Mouse (Mus musculus): ENCODE data around the gene Dmgdh. TPM values are rescaled to one million over a fixed set of nuclear protein-coding genes. Genes with fewer than 3 reads are reported as not detected.

Dmgdh gene
- polyA plus RNA-seq, 1 experiment from 2014 or later, result 1.3 TPM

DNA sequence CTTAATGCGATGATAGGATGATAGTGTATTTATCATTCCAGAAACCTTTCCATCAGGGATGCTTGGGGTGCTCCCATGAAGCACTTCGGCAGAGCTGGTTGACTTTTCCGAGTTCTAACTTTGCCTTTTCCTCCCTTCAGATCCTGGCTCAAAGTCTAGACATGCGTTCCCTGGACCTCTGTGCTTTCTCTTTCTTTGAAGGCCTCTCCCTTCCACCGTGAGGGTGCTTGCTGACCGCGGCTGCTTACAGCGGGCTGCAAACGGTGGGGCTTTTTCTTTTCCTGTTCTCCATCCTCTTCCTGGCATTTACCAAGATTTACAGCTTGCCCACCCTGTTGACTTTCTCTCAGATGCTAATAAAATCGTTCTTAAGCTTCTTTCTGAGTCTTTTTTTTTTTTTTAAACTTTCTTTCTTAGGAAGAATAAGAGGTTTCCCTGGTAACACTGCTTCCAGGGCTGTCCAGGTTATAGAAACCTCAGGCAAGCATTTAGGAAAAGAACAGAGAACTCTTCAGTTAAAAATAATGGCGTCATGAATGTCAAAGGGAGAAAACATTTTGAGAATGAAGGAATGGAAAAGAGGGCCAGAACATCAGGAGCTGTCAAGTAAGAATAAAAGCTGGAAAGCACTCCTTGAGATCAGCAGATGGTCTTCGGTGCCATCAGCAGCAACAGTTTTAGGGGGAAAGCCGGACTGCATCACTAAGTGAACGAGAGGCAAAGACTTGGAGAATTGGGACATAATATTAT is 84.1 kb downstream of the Dmgdh start:
- WGBS, result 60% methylated on average over 14 of the region's 14 CpGs
- Histone ChIP-seq H3K9me3 (no peaks in the 10 kb centered on the region), H3K9ac (no peak overlapping the region), H3K4me3 (replicated peaks) (no peak overlapping the region), H3K27me3 (replicated peaks) (no peaks in the 10 kb centered on the region), H3K27ac (no peak overlapping the region), H3K36me3 (no peaks in the 10 kb centered on the region), H3K4me1 (no peaks in the 10 kb centered on the region), H3K4me2 (no peak overlapping the region)
- no peak for ATAC-seq (ENCODE audit: insufficient read depth, low FRiP score, low read depth)

GRCm38 (mm10) chr13:93761831-93762230 is 87.6 kb downstream of the Dmgdh start:
- Histone ChIP-seq H3K27ac (no peak overlapping the region), H3K9me3 (no peaks in the 10 kb centered on the region), H3K27me3 (replicated peaks) (no peaks in the 10 kb centered on the region), H3K4me1 (no peaks in the 10 kb centered on the region), H3K9ac (no peak overlapping the region), H3K36me3 (no peaks in the 10 kb centered on the region), H3K4me2 (no peak overlapping the region), H3K4me3 (replicated peaks) (no peak overlapping the region)
- WGBS, result 95% methylated on average over 8 of the region's 8 CpGs
- no peak for ATAC-seq (ENCODE audit: insufficient read depth, low FRiP score, low read depth)

- no peaks in the 10 kb centered on the region for H3K9me3 ChIP-seq
- no peak overlapping the region for H3K4me2 ChIP-seq
- no peak overlapping the region for H3K27ac ChIP-seq
- H3K27me3 ChIP-seq (replicated peaks), result no peaks in the 10 kb centered on the region
- H3K36me3 ChIP-seq, result no peaks in the 10 kb centered on the region
- 78% methylated on average over 3 of the region's 3 CpGs for WGBS
- ATAC-seq (ENCODE audit: insufficient read depth, low FRiP score, low read depth), result no peak
- no peak overlapping the region for H3K4me3 ChIP-seq (replicated peaks)
- H3K4me1 ChIP-seq, result no peaks in the 10 kb centered on the region
- H3K9ac ChIP-seq, result no peak overlapping the region
Observed at GRCm38 (mm10) chr13:93762879-93763278, 88.6 kb downstream of the Dmgdh start.

GRCm38 (mm10) chr13:93764321-93764973 is 90.2 kb downstream of the Dmgdh start:
- no peak for ATAC-seq (ENCODE audit: insufficient read depth, low FRiP score, low read depth)
- no peaks in the 10 kb centered on the region for H3K36me3 ChIP-seq
- 82% methylated on average over 13 of the region's 13 CpGs for WGBS

GRCm38 (mm10) chr13:93771031-93771587 is 96.9 kb downstream of the Dmgdh start:
- peak; percentile 47; the same call in 1 of the 2 replicates for ATAC-seq (ENCODE audit: insufficient read depth, low FRiP score, low read depth)
- H3K9ac ChIP-seq, result peak overlapping the region; percentile 47
- WGBS, result 24% methylated on average over 9 of the region's 9 CpGs

More at GRCm38 (mm10) chr13:93764321-93764973, 90.2 kb downstream of the Dmgdh start:
- Histone ChIP-seq H3K4me3 (replicated peaks) (no peak overlapping the region), H3K9me3 (no peaks in the 10 kb centered on the region), H3K27ac (no peak overlapping the region), H3K9ac (no peak overlapping the region), H3K4me2 (no peak overlapping the region), H3K27me3 (replicated peaks) (no peaks in the 10 kb centered on the region), H3K4me1 (no peaks in the 10 kb centered on the region)

GRCm38 (mm10) chr13:93771588-93772278 is 97.5 kb downstream of the Dmgdh start, which contains the start of gene Arsb:
Gene Arsb (plus strand): TSS chr13:93771630.
- H3K9ac ChIP-seq, result peak within 1 kb of the TSS; percentile 47
- no peaks in the 10 kb centered on the region for H3K9me3 ChIP-seq
- WGBS, result under 1% methylated on average over 58 of the region's 66 CpGs
- peaks cover 3% of the 10 kb centered on the region; the same call in 1 of the 2 replicates for H3K4me1 ChIP-seq
- no peaks in the 10 kb centered on the region for H3K36me3 ChIP-seq
- peak within 1 kb of the TSS; percentile 78 for H3K27ac ChIP-seq
- H3K4me2 ChIP-seq, result peak within 1 kb of the TSS; percentile 95
- H3K4me3 ChIP-seq (replicated peaks), result peak within 1 kb of the TSS; percentile 66
- no peaks in the 10 kb centered on the region for H3K27me3 ChIP-seq (replicated peaks)
- ATAC-seq (ENCODE audit: insufficient read depth, low FRiP score, low read depth), result peak; percentile 94

More at GRCm38 (mm10) chr13:93771031-93771587, 96.9 kb downstream of the Dmgdh start:
- Histone ChIP-seq H3K4me2 (peak overlapping the region; percentile 95), H3K27ac (peak overlapping the region; percentile 78; the same call in 1 of the 2 replicates), H3K36me3 (no peaks in the 10 kb centered on the region), H3K4me3 (replicated peaks) (peak overlapping the region; percentile 66), H3K9me3 (no peaks in the 10 kb centered on the region), H3K27me3 (replicated peaks) (no peaks in the 10 kb centered on the region), H3K4me1 (peaks cover 3% of the 10 kb centered on the region; the same call in 1 of the 2 replicates)

DNA sequence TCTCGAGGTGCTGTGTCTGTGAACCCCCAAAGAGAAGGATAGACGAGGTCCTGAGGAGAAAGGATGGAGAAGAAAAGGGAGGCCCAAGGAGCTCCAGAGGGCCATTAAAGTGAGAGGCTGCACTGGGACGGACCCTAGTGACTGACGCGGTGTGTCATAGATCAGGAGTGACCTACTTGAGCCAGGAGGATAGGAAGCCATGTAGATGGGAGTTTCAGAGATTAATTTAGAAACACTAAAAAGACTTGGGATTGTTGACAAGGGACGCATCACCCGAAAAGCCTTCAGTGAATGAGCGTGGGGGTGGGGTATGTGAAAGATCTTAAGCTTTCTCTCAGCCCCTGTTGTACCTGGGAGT is 98.0 kb downstream of the Dmgdh start:
- peak overlapping the region; percentile 95 for H3K4me2 ChIP-seq
- peak overlapping the region; percentile 78; the same call in 1 of the 2 replicates for H3K27ac ChIP-seq
- H3K9me3 ChIP-seq, result no peaks in the 10 kb centered on the region
- peak overlapping the region; percentile 47; the same call in 1 of the 2 replicates for H3K9ac ChIP-seq
- peaks cover 3% of the 10 kb centered on the region; the same call in 1 of the 2 replicates for H3K4me1 ChIP-seq
- H3K36me3 ChIP-seq, result no peaks in the 10 kb centered on the region
- WGBS, result 32% methylated on average over 8 of the region's 8 CpGs
- ATAC-seq (ENCODE audit: insufficient read depth, low FRiP score, low read depth), result peak; percentile 15; the same call in 1 of the 2 replicates
- H3K4me3 ChIP-seq (replicated peaks), result peak overlapping the region; percentile 66
- H3K27me3 ChIP-seq (replicated peaks), result no peaks in the 10 kb centered on the region

GRCm38 (mm10) chr13:93772861-93773260 is 98.6 kb downstream of the Dmgdh start:
- Histone ChIP-seq H3K27me3 (replicated peaks) (no peaks in the 10 kb centered on the region), H3K27ac (no peak overlapping the region), H3K4me2 (peak overlapping the region; percentile 95), H3K4me1 (peaks cover 3% of the 10 kb centered on the region; the same call in 1 of the 2 replicates), H3K9me3 (no peaks in the 10 kb centered on the region), H3K9ac (no peak overlapping the region), H3K36me3 (no peaks in the 10 kb centered on the region), H3K4me3 (replicated peaks) (peak overlapping the region; percentile 66)
- ATAC-seq (ENCODE audit: insufficient read depth, low FRiP score, low read depth), result no peak
- 67% methylated on average over 7 of the region's 7 CpGs for WGBS

DNA sequence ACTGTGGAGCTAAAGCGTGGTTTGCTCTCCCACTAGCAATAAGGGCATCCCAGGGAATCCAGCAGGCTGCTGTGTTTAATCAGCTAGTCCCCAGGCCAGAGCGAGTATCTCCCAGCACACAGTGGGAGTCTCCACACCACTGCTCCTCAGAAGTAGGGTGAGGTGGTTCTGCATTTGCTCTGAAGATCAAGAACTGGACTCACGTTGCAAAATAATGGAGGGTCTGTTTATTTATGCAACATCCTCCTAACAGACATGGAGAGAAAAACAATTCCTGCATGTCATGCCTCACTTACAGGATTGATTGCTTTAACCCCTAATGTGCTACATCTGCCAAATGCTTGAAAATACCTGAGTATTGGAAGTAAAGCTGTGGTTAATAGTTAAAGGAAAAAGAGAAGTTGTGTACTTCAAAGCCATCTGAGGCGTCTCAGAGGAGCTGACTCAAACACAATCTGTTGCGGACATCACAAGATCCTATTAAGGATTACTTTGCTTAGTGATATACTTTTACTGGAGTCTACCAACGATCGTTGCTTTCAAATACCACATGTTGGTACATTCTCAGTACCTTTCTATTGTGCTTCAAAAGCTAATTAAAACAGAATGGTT is 99.6 kb downstream of the Dmgdh start:
- H3K27me3 ChIP-seq (replicated peaks), result no peaks in the 10 kb centered on the region
- WGBS, result 60% methylated on average over 7 of the region's 7 CpGs
- no peak overlapping the region for H3K4me3 ChIP-seq (replicated peaks)
- no peak for ATAC-seq (ENCODE audit: insufficient read depth, low FRiP score, low read depth)
- no peak overlapping the region for H3K9ac ChIP-seq
- H3K9me3 ChIP-seq, result no peaks in the 10 kb centered on the region
- H3K27ac ChIP-seq, result no peak overlapping the region
- H3K4me2 ChIP-seq, result no peak overlapping the region
- peaks cover 3% of the 10 kb centered on the region; the same call in 1 of the 2 replicates for H3K4me1 ChIP-seq
- H3K36me3 ChIP-seq, result no peaks in the 10 kb centered on the region

- Histone ChIP-seq H3K4me2 (no peak overlapping the region), H3K27ac (no peak overlapping the region), H3K27me3 (replicated peaks) (no peaks in the 10 kb centered on the region), H3K4me1 (no peaks in the 10 kb centered on the region), H3K4me3 (replicated peaks) (no peak overlapping the region), H3K36me3 (no peaks in the 10 kb centered on the region), H3K9ac (no peak overlapping the region), H3K9me3 (no peaks in the 10 kb centered on the region)
- no peak for ATAC-seq (ENCODE audit: insufficient read depth, low FRiP score, low read depth)
- WGBS, result 75% methylated on average over 5 of the region's 5 CpGs
Observed at GRCm38 (mm10) chr13:93782823-93783222, 108.6 kb downstream of the Dmgdh start.

DNA sequence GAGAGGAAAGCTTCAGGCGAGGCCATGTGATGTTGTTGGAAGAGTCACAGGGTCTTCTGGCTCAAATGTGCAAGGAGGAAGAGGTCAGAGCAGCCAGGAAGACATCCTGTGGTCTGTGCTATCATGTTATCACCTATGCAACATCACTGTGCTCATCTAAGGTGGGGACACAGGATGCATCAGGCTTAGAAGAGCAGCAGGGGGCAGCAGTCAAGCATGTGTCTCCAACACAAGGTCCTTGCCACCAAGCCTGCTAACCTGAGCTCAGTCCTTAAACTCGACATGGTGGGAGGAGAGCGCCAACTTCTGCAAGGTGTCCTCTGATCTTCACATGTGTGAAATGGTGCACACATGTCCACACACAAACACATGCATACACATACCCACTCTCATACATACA is 111.1 kb downstream of the Dmgdh start:
- ATAC-seq (ENCODE audit: insufficient read depth, low FRiP score, low read depth), result no peak
- 63% methylated on average over 3 of the region's 3 CpGs for WGBS
- H3K36me3 ChIP-seq, result no peaks in the 10 kb centered on the region

More for the DNA sequence above, 111.1 kb downstream of the Dmgdh start:
- H3K9ac ChIP-seq, result no peak overlapping the region
- no peak overlapping the region for H3K4me3 ChIP-seq (replicated peaks)
- H3K27ac ChIP-seq, result no peak overlapping the region
- no peak overlapping the region for H3K4me2 ChIP-seq
- no peaks in the 10 kb centered on the region for H3K9me3 ChIP-seq
- H3K4me1 ChIP-seq, result no peaks in the 10 kb centered on the region
- no peaks in the 10 kb centered on the region for H3K27me3 ChIP-seq (replicated peaks)
